In genomic region chr5:134046086-134046485, GRCm38 (mm10) we compare ENCODE assay signal across 18 mouse cellular contexts.
"Had no signal": no experiment of that assay in that cellular context is flagged by ENCODE, and none has a peak within 500 bp of the region (broad histone marks: within the 10 kb centered on the region; RNA-seq: fewer than 3 reads in every experiment).

No protein-coding gene starts in this region.

- H3K4me3 ChIP-seq: lung, embryonic 15.5 days; megakaryocyte, embryonic 14.5 days; midbrain, embryonic 13.5 days; midbrain, embryonic 15.5 days; neural tube, embryonic 12.5 days; stomach, embryonic 15.5 days had no signal

- DNase-seq: liver, postnatal 0 days; lung, adult 2 months; lung, postnatal 14 days; lung, postnatal 36 days; right cerebral cortex, postnatal 14 days; thymus, adult 2 months; thymus, postnatal 25 days; thymus, postnatal 4 days had no signal

- H3K27ac ChIP-seq: lung, embryonic 15.5 days; macrophage; midbrain, embryonic 13.5 days; midbrain, embryonic 15.5 days; neural tube, embryonic 12.5 days; stomach, embryonic 15.5 days; stomach, postnatal 0 days had no signal

- H3K9me3 ChIP-seq: lung, embryonic 15.5 days; midbrain, embryonic 13.5 days; midbrain, embryonic 15.5 days; neural tube, embryonic 12.5 days; stomach, embryonic 15.5 days had no signal

- H3K9ac ChIP-seq: liver, postnatal 0 days; lung, embryonic 15.5 days; midbrain, embryonic 13.5 days; midbrain, embryonic 15.5 days; neural tube, embryonic 12.5 days; stomach, embryonic 15.5 days had no signal

- H3K36me3 ChIP-seq: lung, embryonic 15.5 days; midbrain, embryonic 13.5 days; midbrain, embryonic 15.5 days; neural tube, embryonic 12.5 days; stomach, embryonic 15.5 days had no signal

- H3K4me1 ChIP-seq: lung, embryonic 15.5 days; megakaryocyte, embryonic 14.5 days; midbrain, embryonic 15.5 days; stomach, embryonic 15.5 days had no signal

- ATAC-seq: liver, postnatal 0 days; lung, postnatal 0 days; midbrain, embryonic 13.5 days; midbrain, embryonic 15.5 days had no signal

- H3K27me3 ChIP-seq: lung, embryonic 15.5 days; megakaryocyte, embryonic 14.5 days; midbrain, embryonic 15.5 days; neural tube, embryonic 12.5 days; stomach, embryonic 15.5 days had no signal

- H3K4me2 ChIP-seq: lung, embryonic 15.5 days; midbrain, embryonic 11.5 days; midbrain, embryonic 13.5 days; midbrain, embryonic 15.5 days; neural tube, embryonic 12.5 days; stomach, embryonic 15.5 days had no signal
